Mouse (Mus musculus): ENCODE measurements around the gene Txn2. TPM values are rescaled to one million over a fixed set of nuclear protein-coding genes. Genes with fewer than 3 reads are reported as not detected.

The Txn2 gene
- polyA plus RNA-seq, 2 experiments: 121 to 199 TPM

GRCm38 (mm10) chr15:77876716-77877115, 52.1 kb downstream of the Txn2 start:
- TF ChIP-seq EP300 (IDR thresholded peaks at IDR 0.05; ENCODE audit: low read depth) (no peak), CTCF (IDR thresholded peaks at IDR 0.05; ENCODE audit: low read depth) (no peak)
- Histone ChIP-seq H3K9me3 (ENCODE audit: control insufficient read depth, low read length) (no peaks in the 10 kb centered on the region), H3K4me1 (replicated peaks; ENCODE audit: control insufficient read depth in 2 of 2, insufficient read depth in 2 of 2, low read length in 1 of 2) (peaks cover 5 to 17% of the 10 kb centered on the region in 2 experiments), H3K27me3 (ENCODE audit: control insufficient read depth, insufficient read depth, low read length) (no peaks in the 10 kb centered on the region), H3K4me3 (ENCODE audit: insufficient read depth in 1 of 2, low read depth in 2 of 2, low read length in 2 of 2) (no peak overlapping the region), H3K9ac (replicated peaks) (no peak overlapping the region), H3K27ac (no peak overlapping the region), H3K36me3 (replicated peaks; ENCODE audit: control insufficient read depth, insufficient read depth, low read depth) (no peaks in the 10 kb centered on the region), H3K4me2 (ENCODE audit: low read depth) (no peak overlapping the region)
- DNase-seq (ENCODE audit: low read depth in 3 of 3, low spot score in 3 of 3) (no peak), ATAC-seq (ENCODE audit: insufficient read depth) (no peak)
- WGBS (ENCODE audit: insufficient replicate concordance): 62% methylated on average over 3 of the region's 3 CpGs

- no peak overlapping the region for H3K9ac ChIP-seq (replicated peaks)
- no peaks in the 10 kb centered on the region for H3K36me3 ChIP-seq (replicated peaks; ENCODE audit: control insufficient read depth, insufficient read depth, low read depth)
- no peak overlapping the region for H3K27ac ChIP-seq
- no peaks in the 10 kb centered on the region for H3K9me3 ChIP-seq (ENCODE audit: control insufficient read depth, low read length)
- no peak for ATAC-seq (ENCODE audit: insufficient read depth)
- no peak overlapping the region for H3K4me3 ChIP-seq (ENCODE audit: insufficient read depth in 1 of 2, low read depth in 2 of 2, low read length in 2 of 2)
- TF ChIP-seq CTCF (IDR thresholded peaks at IDR 0.05; ENCODE audit: low read depth): no peak
- TF ChIP-seq EP300 (IDR thresholded peaks at IDR 0.05; ENCODE audit: low read depth): no peak
- no peak overlapping the region for H3K4me2 ChIP-seq (ENCODE audit: low read depth)
- peaks cover 0 to 11% of the 10 kb centered on the region in 2 experiments; a peak in 2 of 4 replicates for H3K4me1 ChIP-seq (replicated peaks; ENCODE audit: control insufficient read depth in 2 of 2, insufficient read depth in 2 of 2, low read length in 1 of 2)
- DNase-seq (ENCODE audit: low read depth in 3 of 3, low spot score in 3 of 3): no peak
- WGBS (ENCODE audit: insufficient replicate concordance): 79% methylated on average over 6 of the region's 6 CpGs
- H3K27me3 ChIP-seq (ENCODE audit: control insufficient read depth, insufficient read depth, low read length): no peaks in the 10 kb centered on the region
Measured at GRCm38 (mm10) chr15:77875953-77876352, 52.9 kb downstream of the Txn2 start.

- Histone ChIP-seq H3K4me3 (ENCODE audit: insufficient read depth in 1 of 2, low read depth in 2 of 2, low read length in 2 of 2) (no peak overlapping the region), H3K9ac (replicated peaks) (no peak overlapping the region), H3K27ac (no peak overlapping the region), H3K4me2 (ENCODE audit: low read depth) (no peak overlapping the region), H3K9me3 (ENCODE audit: control insufficient read depth, low read length) (no peaks in the 10 kb centered on the region), H3K4me1 (replicated peaks; ENCODE audit: control insufficient read depth in 2 of 2, insufficient read depth in 2 of 2, low read length in 1 of 2) (peaks cover 0 to 11% of the 10 kb centered on the region in 2 experiments; a peak in 2 of 4 replicates), H3K27me3 (ENCODE audit: control insufficient read depth, insufficient read depth, low read length) (no peaks in the 10 kb centered on the region), H3K36me3 (replicated peaks; ENCODE audit: control insufficient read depth, insufficient read depth, low read depth) (no peaks in the 10 kb centered on the region)
- WGBS (ENCODE audit: insufficient replicate concordance): 69% methylated on average over 9 of the region's 9 CpGs
- TF ChIP-seq EP300 (IDR thresholded peaks at IDR 0.05; ENCODE audit: low read depth): no peak
- TF ChIP-seq CTCF (IDR thresholded peaks at IDR 0.05; ENCODE audit: low read depth): no peak
- no peak for ATAC-seq (ENCODE audit: insufficient read depth)
- DNase-seq (ENCODE audit: low read depth in 3 of 3, low spot score in 3 of 3): no peak
Measured at GRCm38 (mm10) chr15:77874807-77875206, 54.0 kb downstream of the Txn2 start.

GRCm38 (mm10) chr15:77874310-77874709, 54.5 kb downstream of the Txn2 start:
- H3K27me3 ChIP-seq (ENCODE audit: control insufficient read depth, insufficient read depth, low read length): no peaks in the 10 kb centered on the region
- H3K9me3 ChIP-seq (ENCODE audit: control insufficient read depth, low read length): no peaks in the 10 kb centered on the region
- H3K9ac ChIP-seq (replicated peaks): no peak overlapping the region
- DNase-seq (ENCODE audit: low read depth in 3 of 3, low spot score in 3 of 3) (no peak), ATAC-seq (ENCODE audit: insufficient read depth) (no peak)
- H3K4me3 ChIP-seq (ENCODE audit: insufficient read depth in 1 of 2, low read depth in 2 of 2, low read length in 2 of 2): no peak overlapping the region
- peaks cover 0 to 11% of the 10 kb centered on the region in 2 experiments; a peak in 2 of 4 replicates for H3K4me1 ChIP-seq (replicated peaks; ENCODE audit: control insufficient read depth in 2 of 2, insufficient read depth in 2 of 2, low read length in 1 of 2)
- WGBS (ENCODE audit: insufficient replicate concordance): 36% methylated on average over 4 of the region's 4 CpGs
- TF ChIP-seq CTCF (IDR thresholded peaks at IDR 0.05; ENCODE audit: low read depth) (no peak), EP300 (IDR thresholded peaks at IDR 0.05; ENCODE audit: low read depth) (no peak)
- H3K36me3 ChIP-seq (replicated peaks; ENCODE audit: control insufficient read depth, insufficient read depth, low read depth): no peaks in the 10 kb centered on the region
- no peak overlapping the region for H3K4me2 ChIP-seq (ENCODE audit: low read depth)
- H3K27ac ChIP-seq: no peak overlapping the region

GRCm38 (mm10) chr15:77873564-77873963, 55.2 kb downstream of the Txn2 start:
- Histone ChIP-seq H3K4me1 (replicated peaks; ENCODE audit: control insufficient read depth in 2 of 2, insufficient read depth in 2 of 2, low read length in 1 of 2) (peaks cover 0 to 11% of the 10 kb centered on the region in 2 experiments; a peak in 2 of 4 replicates), H3K9ac (replicated peaks) (no peak overlapping the region), H3K4me3 (ENCODE audit: insufficient read depth in 1 of 2, low read depth in 2 of 2, low read length in 2 of 2) (no peak overlapping the region), H3K27ac (no peak overlapping the region), H3K36me3 (replicated peaks; ENCODE audit: control insufficient read depth, insufficient read depth, low read depth) (no peaks in the 10 kb centered on the region), H3K27me3 (ENCODE audit: control insufficient read depth, insufficient read depth, low read length) (no peaks in the 10 kb centered on the region), H3K9me3 (ENCODE audit: control insufficient read depth, low read length) (no peaks in the 10 kb centered on the region), H3K4me2 (ENCODE audit: low read depth) (no peak overlapping the region)
- no peak for TF ChIP-seq CTCF (IDR thresholded peaks at IDR 0.05; ENCODE audit: low read depth)
- no peak for TF ChIP-seq EP300 (IDR thresholded peaks at IDR 0.05; ENCODE audit: low read depth)
- DNase-seq (ENCODE audit: low read depth in 3 of 3, low spot score in 3 of 3) (no peak), ATAC-seq (ENCODE audit: insufficient read depth) (no peak)
- WGBS (ENCODE audit: insufficient replicate concordance): 71% methylated on average over 2 of the region's 2 CpGs

Data from liver, embryonic 14.5 days (tissue).